Mouse (Mus musculus) left cerebral cortex, adult 18-20 months (tissue): ENCODE results near the gene Atic. TPM values are rescaled to one million over a fixed set of nuclear protein-coding genes. Genes with fewer than 3 reads are reported as not detected.

Experiments
- DNase-seq, 2 experiments: peaks; one replicate each; pipeline ENCODE4 v3.0.0; 2021 to 2022; ENCODE audit warnings: low spot score in 2 of 2, mixed read lengths in 1 of 2
- long read RNA-seq, 2 experiments: library from polyadenylated mRNA; stranded (forward); transcript quantifications; one replicate each; pipeline ENCODE4 v2.0.0; 2021
- total RNA-seq, 2 experiments: library from RNA; stranded (reverse); gene quantifications; 2 replicates each; pipeline ENCODE4 v1.2.3; 2021

The Atic gene
- 10 to 100 TPM; 35.3 to 36.5 TPM for total RNA-seq
- long read RNA-seq, experiment 1, transcript Atic-201 (16 exons, 2,845 nt): major isoform, 13 of 21 reads
- long read RNA-seq, experiment 1, partial matches to known transcripts: 7 of 21 reads
- long read RNA-seq, experiment 1, other reads (novel, unspliced or antisense): 1 of 21 reads
- long read RNA-seq, experiment 2, transcript Atic-201 (16 exons, 2,845 nt): major isoform, 12 of 14 reads
- long read RNA-seq, experiment 2, partial matches to known transcripts: 2 of 14 reads
- long read RNA-seq, experiment 2, other reads (novel, unspliced or antisense): 0 of 14 reads

DNA sequence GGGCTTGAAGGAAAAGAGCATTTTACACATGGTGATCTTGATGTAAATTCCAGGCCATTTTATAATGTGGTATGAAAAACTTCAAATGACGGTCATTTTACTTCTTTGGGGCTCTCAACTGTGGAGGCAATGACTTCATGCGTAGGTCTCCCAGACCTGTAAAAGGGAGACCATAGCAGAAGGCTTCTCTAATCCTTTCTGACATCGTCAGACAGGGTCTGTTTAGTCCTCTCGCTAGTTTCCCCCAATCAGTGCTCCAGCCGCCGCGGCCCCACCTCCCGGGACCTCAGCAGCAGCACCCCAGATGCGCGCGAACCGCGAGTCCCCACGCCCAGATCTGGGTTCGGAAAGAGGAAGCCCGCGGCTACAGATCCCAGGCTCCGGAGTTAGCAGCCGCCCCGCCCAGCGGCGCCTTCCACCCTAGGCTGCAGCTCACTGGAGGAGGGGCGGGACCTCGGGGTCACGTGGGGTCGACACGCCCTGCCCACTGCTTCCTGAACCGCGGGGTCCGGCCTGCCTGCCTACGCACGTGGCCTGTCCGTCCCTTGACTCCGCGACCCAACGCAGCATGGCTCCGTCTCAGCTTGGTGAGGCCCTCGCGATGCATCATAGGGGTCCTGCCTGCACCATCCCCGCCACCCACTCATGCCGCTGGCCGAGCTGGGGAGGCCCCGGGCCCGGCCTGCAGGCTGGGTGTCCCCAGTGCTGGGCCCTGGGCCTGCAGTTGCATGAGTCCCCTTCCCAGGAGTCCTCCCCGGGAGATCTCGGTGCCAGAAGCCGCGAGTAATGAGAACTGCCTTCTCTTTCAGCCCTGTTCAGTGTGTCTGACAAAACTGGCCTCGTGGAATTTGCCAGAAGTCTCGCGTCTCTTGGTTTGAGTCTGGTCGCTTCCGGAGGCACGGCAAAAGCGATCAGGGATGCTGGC is at the start of gene Atic:
Gene Atic, plus strand, starts transcription at position 463 of the 925 bp plus-strand sequence.
- DNase-seq: peak; percentile 76 to 86

DNA sequence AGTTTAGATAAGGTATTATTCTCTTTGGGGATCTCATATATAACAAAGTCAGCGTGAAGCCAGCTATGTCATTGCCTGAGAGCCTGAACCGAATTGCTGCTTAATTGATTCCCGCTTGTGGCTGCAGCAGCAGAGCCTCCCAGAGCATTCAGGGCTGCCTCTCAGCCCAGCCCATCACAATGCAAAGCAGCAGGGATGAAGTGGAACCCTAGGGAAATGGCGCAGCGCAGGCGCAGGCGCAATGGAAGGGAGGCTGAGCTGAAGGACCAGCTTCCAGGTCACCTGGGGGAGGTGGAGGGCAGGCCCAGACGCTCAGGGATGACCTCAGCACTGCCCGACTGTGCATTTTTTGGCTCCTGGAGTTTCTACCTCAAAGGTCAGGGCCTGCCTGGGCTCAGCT is 49.7 kb upstream of the Atic start:
- DNase-seq: no peak

GRCm38 (mm10) chr1:71515041-71515440 is 41.9 kb upstream of the Atic start:
- no peak for DNase-seq

GRCm38 (mm10) chr1:71528808-71529648 is 27.9 kb upstream of the Atic start:
- DNase-seq: no peak

DNA sequence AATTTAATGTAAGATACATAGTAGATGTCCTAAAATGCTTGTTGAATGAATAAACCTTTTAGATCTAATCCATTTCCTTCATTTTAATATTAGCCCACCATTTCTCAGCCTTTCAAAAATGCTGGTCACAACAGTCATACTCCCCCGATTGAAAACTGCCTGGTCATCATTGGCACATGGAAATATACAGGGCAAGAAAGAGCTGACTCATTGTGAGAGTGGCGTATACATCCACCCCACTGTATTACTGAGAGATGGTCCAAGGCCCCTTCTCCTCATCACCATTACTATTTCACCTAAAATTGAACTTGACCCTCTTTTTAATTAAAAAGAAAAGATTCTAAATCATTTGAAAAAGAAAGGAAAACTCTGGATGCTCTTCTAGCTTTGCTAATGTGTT is 26.2 kb upstream of the Atic start:
- DNase-seq: no peak

DNA sequence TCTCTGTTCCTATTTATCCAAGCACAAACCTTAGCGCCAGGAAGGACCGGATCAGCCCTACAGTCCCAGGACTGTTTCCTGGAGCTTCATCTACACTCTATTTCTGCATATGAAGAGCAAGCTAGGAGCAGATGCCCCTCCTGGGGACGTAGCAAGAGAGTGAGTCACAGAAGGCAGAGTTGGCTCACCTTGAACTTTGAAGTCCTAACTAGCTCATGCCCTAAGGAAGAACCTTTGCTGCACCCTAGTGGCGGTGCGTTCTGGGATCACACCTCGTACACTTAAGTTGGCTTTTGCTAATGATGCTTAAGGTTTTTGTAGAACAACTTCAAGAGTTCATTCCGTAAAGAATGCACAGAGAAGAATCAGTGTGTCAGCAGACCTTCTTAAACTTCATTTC is 25.3 kb upstream of the Atic start:
- peak; percentile 22 to 39 for DNase-seq

DNA sequence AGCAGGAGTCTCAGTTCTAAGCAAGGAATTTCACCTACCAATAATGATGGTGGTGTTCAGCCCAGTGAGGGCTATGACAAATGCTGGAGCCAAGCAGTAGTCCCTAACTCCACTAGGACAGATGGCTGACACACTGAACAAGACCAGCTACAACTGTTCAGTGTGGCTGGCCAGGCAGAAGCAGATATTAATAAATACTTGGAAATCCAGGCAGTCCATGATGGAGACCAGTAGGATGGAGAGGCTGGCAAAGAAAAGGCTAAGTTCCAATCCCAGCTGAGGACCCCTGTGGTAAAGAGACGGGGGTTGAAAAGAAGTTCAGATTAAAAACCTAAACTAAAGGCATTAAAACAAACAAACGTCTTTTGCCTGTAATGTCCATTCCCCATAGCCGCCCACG is 17.3 kb upstream of the Atic start:
- no peak for DNase-seq

DNA sequence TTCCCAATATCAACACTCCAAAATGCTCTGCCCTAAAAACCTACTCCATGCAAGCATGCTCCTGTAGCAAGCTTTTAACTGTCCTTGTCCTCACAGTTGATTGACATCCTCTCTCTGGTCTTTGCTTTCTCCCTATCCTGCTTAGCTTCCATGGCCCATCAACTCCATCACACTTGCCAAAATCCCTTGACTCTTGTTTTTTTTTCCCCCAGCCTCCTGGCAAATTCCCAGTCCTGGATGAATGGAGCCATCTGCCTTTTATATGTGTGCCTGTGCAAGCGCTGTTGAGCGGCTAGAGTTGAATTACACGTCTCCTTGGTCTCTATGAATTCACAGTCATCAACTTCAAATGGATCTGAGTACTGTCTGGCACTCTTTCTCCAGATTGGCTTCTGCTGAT is 16.5 kb upstream of the Atic start:
- DNase-seq: no peak

- DNase-seq: no peak
Observed at GRCm38 (mm10) chr1:71550626-71551195, 6.2 kb upstream of the Atic start.

GRCm38 (mm10) chr1:71560626-71561025 is 3.7 kb downstream of the Atic start:
- no peak for DNase-seq

- no peak for DNase-seq
Observed at GRCm38 (mm10) chr1:71564291-71564690, 7.3 kb downstream of the Atic start.

DNA sequence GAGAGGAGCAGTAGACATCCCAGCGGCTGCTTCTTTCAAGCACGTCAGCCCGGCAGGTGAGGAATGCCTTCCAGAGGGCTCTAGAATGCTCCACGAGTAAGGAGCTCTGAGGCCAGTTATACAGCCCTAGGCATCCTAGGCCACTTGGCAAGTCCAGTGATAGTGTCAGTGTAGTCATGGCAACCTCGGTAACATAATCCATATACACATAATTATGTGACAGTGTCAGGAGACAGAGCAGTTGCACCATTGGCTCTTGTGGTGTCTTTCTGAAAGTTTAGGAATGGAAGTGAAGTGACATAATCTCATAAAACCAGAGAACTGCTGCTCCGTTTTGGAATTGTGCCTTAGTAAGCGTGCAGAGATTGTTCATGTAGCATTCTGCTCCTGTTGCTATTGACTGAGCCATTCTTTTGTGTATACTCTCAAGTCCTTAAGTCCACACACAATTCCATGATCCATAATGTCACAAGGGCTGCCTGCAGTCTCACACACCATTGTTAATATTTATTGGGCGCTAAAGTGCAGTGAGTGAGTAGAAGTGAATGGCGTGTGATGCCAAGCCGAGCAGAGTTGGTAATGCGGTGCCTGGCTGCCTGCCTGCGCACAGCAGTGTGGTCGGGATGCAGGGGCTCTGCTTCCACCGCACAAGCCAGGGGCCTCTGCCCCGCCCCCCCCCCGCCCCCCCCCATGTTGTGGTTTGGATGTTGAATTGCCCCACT is 11.1 kb downstream of the Atic start:
- DNase-seq: no peak

GRCm38 (mm10) chr1:71570116-71570515 is 13.2 kb downstream of the Atic start:
- DNase-seq: no peak

- DNase-seq: no peak
Observed at GRCm38 (mm10) chr1:71575987-71576386, 19.0 kb downstream of the Atic start.

GRCm38 (mm10) chr1:71576837-71577236 is 19.9 kb downstream of the Atic start:
- DNase-seq: no peak

DNA sequence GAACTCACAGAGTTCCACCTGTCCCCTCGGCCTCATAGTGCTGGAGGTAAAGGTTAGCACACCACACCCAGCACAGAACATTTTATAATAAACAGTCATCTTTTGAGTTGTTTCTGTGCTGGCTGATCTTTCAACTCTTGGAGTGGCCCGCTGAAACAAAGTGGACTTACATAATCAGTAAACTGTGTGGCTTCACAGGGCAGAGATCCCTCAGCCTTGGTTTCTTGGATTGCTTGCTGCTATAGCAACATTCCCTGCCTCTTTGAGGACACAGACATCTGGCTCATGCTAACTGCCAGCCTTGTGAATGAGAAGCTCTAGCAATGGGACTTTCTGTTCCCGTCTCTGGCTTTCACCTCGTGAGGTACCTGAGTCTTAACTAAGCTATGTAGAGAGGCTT is 22.6 kb downstream of the Atic start:
- no peak for DNase-seq

- no peak for DNase-seq
Observed at GRCm38 (mm10) chr1:71580408-71580807, 23.5 kb downstream of the Atic start.

DNA sequence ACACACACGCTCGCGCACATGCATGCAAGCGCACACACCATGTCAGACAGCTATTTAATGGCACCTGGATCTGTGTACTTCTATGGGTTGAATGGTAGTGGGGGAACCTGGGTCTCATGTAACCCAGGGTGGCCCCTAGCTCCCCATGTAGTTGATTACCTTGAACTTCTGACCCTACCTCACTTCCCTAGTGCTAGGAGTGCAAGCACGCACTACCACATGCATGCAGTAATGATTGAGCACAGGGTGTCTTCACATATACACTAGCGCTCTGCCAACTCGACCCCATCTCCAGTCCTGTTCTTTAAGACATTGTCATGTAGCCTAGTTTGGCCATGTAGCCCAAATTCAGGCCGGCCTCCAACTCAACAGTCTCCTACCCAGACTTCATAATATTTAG is 26.4 kb downstream of the Atic start:
- DNase-seq: no peak

GRCm38 (mm10) chr1:71583900-71584299 is 26.9 kb downstream of the Atic start:
- no peak for DNase-seq

- DNase-seq: no peak
Observed at GRCm38 (mm10) chr1:71586658-71587057, 29.7 kb downstream of the Atic start.
